Mouse (Mus musculus): ENCODE measurements at regions not wholly inside any gene's neighbourhood (a gene's known extent, or its start where the extent isn't known, plus 50 kb on each side); places are given as distances from the start of the nearest gene placed in this dataset.
A peak's percentile ranks its signal among the peaks of the same experiment; 100 is the strongest.

- intact Hi-C loops (cut with DNase I): no loop called here
- DNase-seq: no peak
Observed at GRCm38 (mm10) chr17:4281451-4281850, 585.4 kb upstream of the Nox3 start.

GRCm38 (mm10) chr17:4291418-4291817 lies 595.4 kb upstream of the Nox3 start:
- intact Hi-C loops (cut with DNase I): no loop called here
- no peak for DNase-seq

DNA sequence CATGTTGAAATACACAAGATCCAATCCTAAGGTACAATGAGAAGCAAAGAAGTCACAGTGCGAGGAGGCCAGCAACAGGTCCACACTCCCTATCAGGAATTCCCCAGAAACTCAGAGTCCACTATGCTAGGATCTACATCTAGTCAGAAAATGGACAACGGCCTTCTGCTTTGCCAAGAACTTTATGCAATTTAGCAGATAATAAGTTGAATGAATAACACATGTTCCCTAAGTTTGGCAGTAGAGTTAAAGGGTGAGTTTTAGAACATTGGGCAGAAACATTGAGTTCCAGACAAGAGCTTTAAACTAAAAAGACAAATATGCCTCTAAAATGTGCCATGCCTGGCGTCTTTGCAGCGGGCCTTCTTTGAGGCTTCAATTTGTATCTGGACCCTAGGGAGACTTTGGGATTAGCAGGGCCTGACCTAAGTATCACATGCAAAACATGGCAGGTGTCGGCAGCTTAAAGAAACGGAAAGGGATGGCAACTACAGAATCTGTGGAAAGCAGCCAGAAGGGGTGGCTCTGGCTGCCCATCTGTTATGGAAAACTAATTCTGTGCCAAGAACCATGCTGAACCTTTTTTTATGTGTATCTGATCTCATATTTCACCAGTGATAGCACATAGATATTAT lies 600.6 kb upstream of the Nox3 start:
- intact Hi-C loops (cut with DNase I): no loop called here

GRCm38 (mm10) chr17:4297156-4297535 lies 601.1 kb upstream of the Nox3 start:
- intact Hi-C loops (cut with DNase I): no loop called here
- no peak for DNase-seq

More for the DNA sequence above, 600.6 kb upstream of the Nox3 start:
- peak; percentile 14 to 15 for DNase-seq

DNA sequence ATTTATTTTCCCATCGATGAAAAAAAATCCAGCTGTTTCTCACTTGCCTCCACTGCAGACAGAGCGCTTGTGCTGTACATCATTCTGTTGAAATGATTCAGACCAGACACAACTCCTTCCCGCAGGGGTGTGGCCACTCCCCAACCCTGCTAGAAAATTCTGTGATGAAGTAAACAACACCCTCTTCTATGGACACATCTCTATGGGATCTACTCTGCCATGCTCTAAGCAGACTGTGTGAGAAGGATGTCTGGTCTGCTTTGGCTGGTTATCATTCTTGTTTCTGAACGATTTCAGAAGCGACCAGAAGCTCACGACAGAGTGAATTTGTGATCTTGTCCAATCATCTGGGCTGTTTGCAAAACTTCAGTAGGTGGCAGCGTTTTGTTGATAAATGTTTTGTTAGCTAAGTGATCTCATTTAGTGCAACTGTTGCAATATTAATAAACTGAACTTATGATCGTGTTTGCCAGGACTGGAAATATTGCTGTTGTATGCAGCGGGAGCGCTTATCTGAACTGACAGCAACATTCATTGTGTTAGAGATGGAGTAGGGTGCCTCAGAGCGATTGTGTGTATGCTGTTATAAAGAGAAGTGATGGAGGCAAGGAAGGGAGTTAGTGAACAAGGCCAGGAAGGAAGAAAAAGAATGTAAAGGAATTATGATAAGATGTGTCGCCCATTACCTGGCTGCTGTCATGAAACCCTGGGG lies 605.2 kb upstream of the Nox3 start:
- intact Hi-C loops (cut with DNase I): no loop called here
- DNase-seq: no peak

- intact Hi-C loops (cut with DNase I): no loop called here
- DNase-seq: no peak
Observed at GRCm38 (mm10) chr17:4311785-4312379, 615.8 kb upstream of the Nox3 start.

DNA sequence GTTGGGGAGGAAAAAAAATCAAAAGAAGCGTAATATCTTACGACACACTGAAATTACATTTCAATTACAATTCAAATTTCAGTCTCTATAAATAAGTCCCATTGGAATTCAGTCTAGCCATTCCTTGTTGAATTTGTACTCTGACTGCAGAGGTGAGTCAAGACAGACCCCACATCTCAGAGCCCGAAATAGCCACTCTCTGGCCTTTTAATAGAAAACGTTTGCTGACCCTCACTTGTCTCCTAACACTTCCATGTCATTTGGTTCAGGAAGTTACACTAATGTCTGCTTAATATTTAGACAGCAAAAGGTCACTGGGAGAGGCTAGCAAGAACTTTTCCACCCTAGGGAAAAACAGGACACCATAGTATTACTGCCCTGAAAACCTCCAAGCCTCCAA lies 623.1 kb upstream of the Nox3 start:
- DNase-seq: no peak
- intact Hi-C loops (cut with DNase I): no loop called here

GRCm38 (mm10) chr17:4328810-4329209 lies 632.7 kb upstream of the Nox3 start:
- no peak for DNase-seq
- intact Hi-C loops (cut with DNase I): no loop called here

- no peak for DNase-seq
Observed at GRCm38 (mm10) chr17:4331650-4332049, 635.6 kb upstream of the Nox3 start.

DNA sequence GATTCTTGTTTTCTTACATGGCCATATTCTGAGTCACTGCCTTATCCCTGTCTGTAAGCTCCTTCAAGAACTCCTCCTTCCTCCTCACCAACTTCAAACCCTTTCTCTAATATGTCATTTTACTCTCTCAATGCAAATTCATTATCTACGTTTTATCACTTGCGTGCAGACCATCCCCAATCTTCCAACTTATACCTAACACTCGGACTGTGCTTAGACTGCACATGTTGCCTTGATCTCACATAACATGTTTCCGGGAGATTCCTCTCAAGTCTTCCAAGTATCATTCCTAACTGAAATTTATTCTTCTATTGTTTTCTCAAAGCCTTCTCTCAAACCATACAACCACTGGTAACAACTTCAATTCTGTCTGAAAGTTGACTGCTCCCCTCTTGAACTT lies 637.0 kb upstream of the Nox3 start:
- intact Hi-C loops (cut with DNase I): no loop called here
- DNase-seq: no peak

More at GRCm38 (mm10) chr17:4331650-4332049, 635.6 kb upstream of the Nox3 start:
- intact Hi-C loops (cut with DNase I): no loop called here

DNA sequence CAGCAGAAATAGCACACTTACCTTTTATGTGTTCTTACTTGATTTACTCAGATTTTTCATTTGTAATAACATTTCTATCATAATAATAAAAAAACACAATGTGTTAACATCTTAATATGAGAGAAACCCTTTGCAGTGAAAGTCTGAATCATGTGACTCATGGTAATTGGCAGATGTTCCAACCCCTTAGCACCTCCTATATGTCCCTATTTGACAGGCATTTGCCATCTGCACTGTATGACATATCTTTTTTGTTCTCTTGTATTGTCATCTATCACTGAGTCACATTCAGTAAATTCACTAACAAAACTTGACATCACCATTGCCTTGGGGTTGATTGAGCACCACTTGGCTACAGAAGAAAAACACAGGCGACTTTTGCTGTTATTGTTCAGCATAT lies 641.1 kb upstream of the Arid1b start:
- DNase-seq: no peak
- intact Hi-C loops (cut with DNase I): no loop called here

DNA sequence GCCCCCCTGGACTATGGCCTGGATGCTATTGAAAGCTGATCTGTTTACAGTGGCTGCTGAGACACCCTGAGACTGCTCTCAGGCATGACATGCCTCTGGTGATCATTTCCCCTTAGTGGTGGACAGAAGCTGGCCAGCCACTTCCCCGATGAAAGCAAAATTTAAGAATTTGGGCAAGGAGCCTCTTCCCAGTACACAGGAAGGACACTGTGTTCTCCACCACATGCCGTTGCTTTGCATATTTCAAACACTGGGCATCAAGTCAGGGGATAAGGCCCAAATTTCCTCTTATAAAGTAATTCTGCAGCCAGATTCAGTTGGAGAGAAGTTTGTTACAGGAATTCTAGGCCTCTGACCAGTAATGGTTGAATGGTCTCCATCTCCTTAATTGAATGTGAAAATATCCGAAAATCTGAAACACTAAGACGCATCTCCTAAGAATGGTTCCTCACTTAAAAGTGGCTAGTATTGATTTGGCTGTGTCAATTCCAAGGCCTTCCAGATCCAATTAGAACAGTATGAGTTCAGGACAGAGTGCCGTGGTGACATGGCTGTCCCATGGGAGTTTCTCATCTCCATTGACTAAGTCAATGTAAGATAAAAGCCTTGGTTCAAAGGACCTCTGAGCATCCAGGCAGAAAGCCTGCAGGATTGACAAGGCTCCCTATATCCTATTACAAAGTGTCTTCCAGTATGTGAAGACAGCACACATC lies 638.5 kb upstream of the Arid1b start:
- DNase-seq: peak in 1 of 2 experiments; percentile 2
- intact Hi-C loops (cut with DNase I): no loop called here

- DNase-seq: no peak
- intact Hi-C loops (cut with DNase I): no loop called here
Observed at GRCm38 (mm10) chr17:4360413-4361320, 633.5 kb upstream of the Arid1b start.

DNA sequence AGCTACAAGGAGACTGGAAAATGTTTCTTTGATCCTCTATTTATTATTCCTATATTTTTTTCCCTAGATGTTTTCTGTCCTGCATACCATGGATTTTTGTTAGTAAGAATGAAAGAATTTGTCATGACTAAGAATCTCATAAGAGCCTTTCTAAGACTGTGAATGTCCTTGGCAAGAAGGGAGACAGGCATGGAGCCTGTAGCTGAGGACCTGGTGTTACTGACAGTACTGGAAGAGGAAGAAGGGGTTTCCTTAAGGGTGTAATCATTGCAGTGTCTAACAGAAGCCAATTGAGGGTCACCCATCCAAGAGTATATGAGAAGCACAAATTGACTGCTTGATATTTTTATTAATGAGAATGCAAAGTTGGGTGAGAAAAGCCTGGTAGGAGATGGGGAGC lies 628.3 kb upstream of the Arid1b start:
- intact Hi-C loops (cut with DNase I): no loop called here
- DNase-seq: no peak

DNA sequence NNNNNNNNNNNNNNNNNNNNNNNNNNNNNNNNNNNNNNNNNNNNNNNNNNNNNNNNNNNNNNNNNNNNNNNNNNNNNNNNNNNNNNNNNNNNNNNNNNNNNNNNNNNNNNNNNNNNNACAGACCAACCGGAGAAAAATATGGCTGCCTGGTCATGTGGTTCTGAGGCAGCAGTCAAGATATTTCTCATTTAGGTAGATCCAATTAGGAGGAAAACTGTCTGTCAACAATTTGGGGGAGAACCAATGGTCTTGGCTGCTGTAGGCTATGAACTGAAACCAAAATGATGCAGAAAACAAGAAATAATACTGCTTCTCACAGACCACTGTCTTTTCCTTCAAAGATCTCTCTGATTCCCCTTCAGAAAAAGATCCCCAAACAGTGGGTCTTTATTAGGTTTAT lies 613.7 kb upstream of the Arid1b start:
- intact Hi-C loops (cut with DNase I): no loop called here

GRCm38 (mm10) chr17:4380873-4381272 lies 613.3 kb upstream of the Arid1b start:
- no peak for DNase-seq
- intact Hi-C loops (cut with DNase I): no loop called here

More for the DNA sequence above, 613.7 kb upstream of the Arid1b start:
- no peak for DNase-seq

DNA sequence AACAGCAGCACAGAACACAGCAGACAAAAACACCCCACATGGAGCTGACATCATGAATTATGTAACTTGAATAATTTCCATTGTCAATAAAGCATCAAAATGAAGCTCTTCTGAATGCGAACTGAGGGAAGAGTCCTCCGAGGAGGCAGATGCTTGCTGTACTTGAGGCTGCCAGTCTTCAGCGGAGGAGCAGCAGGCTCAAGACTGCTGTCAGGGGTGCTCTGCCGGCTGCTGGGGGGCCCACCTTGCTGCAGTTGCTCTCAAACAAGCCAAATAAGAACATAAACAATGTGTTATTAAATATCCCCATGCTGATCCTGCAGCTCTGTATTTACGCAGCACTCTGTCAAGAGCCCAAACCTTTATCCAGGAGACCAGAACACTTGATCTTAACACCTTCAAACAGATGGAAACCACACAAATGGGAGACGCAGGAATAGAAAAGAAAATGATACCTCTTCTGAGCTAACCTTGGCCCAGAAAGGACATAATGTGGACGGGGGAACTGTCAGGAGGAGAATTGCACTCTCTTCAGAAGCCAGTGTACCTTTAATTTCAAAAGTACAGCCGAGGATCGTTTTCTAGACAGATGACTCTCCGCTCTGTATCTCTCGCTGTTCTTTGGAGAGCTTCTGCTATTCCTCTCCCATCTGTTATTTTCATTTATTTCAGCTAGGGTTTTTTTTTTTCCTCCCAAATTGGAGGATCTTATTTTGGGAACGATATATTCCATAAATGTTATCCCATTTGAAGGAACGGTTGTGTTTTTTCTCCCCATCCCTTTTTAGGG lies 612.0 kb upstream of the Arid1b start:
- DNase-seq: no peak
- intact Hi-C loops (cut with DNase I): no loop called here

GRCm38 (mm10) chr17:4382716-4383115 lies 611.4 kb upstream of the Arid1b start:
- intact Hi-C loops (cut with DNase I): no loop called here
- DNase-seq: no peak

DNA sequence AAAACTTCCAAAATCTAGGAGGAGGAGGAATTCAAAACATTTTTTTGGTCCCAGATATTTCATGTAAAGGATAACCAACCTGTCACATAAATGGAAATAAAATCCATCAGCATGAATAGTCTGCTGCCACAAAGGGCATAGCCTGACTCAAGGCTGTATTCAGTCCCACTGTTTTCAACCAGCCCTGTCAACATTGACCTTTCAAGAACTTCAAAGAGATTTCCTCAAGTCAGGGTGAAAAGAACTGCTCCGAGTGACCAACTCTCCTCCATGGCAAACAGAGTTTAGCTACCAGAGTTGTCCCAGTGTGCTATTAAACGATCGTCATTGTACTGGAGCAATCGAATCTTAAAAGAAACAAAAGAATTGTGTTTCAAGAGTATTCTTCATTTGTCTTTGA lies 606.5 kb upstream of the Arid1b start:
- no peak for DNase-seq
- intact Hi-C loops (cut with DNase I): no loop called here

DNA sequence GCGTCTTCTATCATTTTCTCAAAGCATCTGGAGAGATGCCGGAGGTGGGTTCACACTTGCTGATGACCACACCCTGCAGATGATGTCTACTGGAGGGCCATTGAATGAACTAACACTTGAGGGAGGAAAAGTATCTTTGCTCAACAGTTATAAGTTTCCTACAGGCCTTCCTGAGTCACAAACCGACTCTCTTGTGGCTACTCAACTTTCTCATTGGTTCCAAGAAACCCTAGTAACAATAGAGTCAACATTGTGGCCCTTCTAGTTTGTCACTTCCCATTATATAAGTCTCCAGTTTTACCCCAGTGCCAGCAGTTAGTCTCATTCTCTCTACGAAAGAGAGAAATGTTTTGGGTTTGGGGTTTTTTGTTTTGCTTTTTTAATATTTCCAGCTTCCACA lies 604.1 kb upstream of the Arid1b start:
- intact Hi-C loops (cut with DNase I): no loop called here
- no peak for DNase-seq

All from heart, postnatal 14 days (tissue).